Mouse (Mus musculus) frontal cortex, adult (tissue): ENCODE results near the gene Wipi1.
"Not testable (repeated sequence)": the region's sequence is repeated elsewhere in the genome, so short reads cannot be mapped to it uniquely, and the experiment has no call there.

Experiments
- ATAC-seq: cut with Nextera tagmentation; 2 replicates; pipeline ENCODE4 v1.9.2; 2017; ENCODE audit warnings: mild to moderate bottlenecking, moderate library complexity, mixed read lengths; ENCODE audit not compliant: low TSS enrichment

The Wipi1 gene

DNA sequence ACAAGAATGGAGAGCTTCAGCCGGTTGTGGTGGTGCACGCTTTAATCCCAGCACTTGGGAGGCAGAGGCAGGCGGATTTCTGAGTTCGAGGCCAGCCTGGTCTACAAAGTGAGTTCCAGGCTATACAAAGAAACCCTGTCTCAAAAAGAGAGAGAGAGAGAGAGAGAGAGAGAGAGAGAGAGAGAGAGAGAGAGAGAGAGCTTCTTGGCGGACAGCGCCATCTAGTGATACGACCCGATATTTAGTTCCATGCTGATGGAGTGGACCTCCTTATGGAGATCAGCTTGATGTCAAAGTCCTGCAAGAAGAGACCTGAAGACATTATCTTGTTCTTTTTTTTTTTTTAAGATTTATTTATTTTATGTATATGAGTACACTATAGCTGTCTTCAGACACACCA is 7.3 kb upstream of the Wipi1 start:
- ATAC-seq = not testable (repeated sequence)

DNA sequence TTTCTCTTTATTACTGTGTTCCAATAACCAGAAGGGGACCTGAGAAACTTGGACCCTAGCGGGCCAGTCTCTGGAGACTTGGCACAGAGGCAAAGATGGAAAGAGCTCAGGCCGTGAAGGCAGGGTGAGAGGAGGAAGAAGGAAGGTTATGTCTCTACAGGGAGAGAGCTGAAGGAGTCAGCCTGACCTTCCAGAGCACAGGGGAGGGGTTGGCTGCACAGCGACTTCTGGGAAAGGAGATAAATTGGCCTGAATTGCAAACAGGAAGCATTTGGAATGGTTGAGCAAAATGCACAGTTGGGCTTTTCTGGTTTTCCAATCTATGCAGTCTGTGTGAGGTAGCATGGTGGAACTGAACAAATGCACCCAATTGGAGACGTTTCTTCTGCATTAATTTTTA is 5.0 kb upstream of the Wipi1 start:
- no peak for ATAC-seq

DNA sequence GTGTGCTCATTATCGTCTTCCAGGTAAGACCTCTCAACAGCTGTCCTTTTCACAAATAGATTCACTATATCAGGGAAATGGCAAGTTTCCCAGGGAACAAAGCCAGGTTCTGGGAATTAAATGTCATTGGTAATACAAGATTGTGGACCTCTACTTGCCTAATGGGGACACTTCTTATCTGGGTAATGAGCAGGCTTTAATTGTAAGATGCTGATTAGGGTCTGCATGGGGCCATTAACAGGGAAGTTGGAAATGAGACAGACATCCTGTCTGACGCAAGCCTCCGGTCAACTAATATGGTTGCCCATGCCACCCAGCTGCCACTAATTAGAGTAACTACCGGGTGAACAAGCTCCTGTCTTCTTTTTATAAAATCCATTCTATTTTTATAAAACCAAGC is 4.6 kb upstream of the Wipi1 start:
- ATAC-seq = no peak

DNA sequence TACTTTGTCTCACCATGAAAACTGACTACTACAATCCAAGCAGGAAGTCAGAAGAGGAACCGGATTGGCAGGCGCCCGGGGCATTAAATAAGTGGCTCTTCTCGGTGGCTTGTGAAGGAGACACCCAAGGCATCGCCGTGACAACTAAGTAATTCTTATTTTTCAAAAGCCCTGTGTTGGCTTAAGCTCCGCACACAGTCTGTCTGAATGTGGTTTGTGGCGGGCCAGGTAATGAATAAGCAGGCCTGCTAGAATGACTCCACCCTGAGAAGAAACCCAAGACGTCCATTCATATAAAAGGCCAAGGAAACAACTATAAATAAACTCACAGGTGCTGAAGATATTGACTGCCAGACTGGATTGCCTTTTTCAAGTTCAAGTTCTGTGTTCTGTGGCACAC is 3.5 kb upstream of the Wipi1 start:
- ATAC-seq = no peak

DNA sequence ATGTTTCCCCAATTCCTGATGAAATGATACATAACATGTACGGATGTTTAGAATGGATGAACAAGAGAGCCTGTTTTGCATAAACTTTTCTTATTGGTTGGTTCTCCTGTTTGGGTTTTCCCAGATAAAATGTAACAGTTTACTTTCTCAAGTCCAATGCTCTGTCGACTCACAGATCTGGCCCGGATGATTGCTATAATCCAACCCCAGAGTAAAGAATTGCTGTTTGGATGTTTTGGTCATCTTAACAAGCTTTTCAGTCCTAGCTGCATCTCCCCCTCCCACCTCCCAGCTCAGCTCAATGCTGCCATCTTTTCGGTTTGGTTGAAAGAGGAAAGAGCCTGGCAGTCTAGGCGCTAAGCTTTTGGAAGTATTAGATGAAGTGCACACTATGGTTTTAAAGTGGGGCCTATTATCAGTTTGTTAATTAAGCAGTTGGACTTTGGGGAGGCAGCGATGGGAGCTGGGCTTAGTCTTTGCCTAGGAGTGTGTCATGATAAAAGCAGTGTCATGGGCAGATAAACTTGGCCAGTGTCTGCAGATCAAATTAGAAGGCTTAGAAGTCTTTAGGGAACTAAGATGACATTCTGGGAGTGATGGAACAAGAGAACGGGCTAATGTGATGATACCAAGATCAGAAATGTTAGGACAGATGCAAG is 1.2 kb upstream of the Wipi1 start:
- ATAC-seq = no peak

DNA sequence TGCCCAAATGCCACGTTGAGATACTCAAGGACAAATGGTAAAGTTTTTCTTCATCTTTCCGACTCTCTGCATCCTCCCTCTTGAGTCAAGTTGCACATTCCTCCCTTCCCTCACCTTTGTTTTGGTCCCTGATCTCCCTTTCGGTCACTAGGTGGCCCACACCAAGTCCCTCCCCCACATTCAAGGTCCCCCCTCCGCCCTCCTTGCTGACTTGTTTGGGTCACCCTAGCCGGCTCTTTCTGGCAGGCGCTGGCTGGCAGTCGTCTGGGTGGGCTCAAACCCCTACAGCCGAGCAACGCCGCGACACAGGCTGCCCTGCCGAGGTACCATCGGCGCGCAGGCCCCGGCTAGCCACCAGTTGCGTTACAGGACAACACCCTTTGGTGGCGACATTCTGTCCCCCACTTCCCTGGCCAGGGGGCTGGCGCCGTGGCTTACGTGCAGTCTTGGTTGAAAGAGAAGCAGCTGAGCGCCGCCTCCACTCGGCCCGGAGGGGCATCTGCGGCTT is 918 bp downstream of the Wipi1 start:
- peak; percentile 33; the same call in 1 of the 2 replicates for ATAC-seq

DNA sequence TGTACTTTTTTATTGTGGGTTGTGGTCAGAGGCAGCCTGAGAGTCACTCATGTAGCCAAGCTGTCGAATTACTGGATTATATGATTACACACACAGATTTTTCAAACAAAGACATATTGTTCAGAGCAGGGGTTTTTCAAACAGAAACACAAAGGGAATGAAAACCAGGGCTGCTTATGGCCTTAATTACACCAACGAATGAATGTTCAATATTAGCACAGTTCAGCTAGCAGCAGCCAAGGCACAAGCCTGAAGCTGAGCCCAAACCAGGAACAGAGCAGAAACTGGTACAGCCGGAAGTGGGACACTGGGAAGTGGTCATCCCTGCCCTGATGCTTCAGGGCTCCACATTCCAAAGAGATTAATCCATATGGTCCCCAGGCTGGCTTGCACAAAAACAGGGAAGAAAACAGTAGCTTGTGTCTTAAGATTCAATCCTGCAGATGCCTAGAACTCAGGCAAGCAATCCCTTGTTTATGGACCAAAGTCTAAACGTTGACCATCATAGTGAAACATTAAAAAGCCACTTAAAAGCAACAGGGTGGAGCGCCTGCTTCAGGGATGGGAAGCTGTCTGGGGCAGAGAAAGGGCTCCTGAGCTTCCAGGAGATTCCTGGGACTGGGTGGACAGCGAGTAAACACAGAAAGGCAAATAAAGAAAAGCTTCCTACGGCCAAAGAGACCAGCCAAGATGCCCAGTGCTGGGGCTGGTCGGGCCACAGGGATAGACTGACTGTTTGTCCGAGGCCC is 1.5 kb downstream of the Wipi1 start:
- no peak for ATAC-seq

DNA sequence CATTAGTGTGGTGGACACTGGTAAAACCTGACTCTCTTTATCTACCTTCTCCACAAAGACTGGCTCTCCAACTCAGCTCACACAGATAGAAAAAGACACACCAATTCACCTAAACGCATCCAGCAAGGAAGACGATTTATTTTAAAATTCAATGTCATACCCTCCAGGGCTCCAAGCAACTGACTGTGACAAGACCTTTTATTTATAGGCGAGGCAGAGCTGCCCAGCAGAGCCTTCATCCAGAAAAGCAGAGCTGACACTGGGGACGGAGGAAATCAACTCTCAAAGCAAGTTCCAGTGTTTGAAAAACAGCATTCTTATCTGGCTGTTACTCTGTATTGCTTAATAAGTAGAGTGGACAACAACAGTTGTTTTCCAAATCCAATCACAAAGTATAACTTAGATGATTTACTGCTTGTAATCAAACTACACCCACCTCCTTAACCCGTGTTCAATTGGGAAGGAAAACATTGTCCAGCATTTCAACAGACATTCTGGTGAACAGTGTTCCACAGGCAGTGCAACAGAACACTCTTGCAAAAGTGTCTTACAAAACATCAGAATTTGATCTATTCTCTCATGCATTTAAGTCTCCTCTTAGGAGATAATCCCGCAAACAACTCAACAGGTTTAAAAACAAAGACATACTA is 2.7 kb downstream of the Wipi1 start:
- no peak for ATAC-seq

DNA sequence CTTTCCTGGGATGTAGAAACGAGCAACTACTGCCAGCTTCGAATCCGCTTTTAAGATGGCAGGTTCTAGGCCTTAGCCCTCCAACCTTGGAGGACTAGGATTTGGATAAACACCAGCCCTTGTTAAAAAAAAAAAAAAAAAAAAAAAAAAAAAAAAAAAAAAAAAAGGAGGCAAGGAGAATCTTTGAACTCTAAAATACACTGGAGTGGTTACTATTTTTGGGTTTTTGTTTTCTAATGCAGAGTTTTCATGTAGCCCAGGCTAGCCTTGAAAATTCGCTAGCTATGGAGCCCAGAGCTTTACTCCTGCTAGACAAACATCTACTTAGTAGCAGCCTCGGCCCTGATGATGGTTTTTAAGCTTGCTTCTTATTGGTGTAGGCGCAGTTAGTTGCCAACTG is 4.2 kb downstream of the Wipi1 start:
- ATAC-seq = no peak

DNA sequence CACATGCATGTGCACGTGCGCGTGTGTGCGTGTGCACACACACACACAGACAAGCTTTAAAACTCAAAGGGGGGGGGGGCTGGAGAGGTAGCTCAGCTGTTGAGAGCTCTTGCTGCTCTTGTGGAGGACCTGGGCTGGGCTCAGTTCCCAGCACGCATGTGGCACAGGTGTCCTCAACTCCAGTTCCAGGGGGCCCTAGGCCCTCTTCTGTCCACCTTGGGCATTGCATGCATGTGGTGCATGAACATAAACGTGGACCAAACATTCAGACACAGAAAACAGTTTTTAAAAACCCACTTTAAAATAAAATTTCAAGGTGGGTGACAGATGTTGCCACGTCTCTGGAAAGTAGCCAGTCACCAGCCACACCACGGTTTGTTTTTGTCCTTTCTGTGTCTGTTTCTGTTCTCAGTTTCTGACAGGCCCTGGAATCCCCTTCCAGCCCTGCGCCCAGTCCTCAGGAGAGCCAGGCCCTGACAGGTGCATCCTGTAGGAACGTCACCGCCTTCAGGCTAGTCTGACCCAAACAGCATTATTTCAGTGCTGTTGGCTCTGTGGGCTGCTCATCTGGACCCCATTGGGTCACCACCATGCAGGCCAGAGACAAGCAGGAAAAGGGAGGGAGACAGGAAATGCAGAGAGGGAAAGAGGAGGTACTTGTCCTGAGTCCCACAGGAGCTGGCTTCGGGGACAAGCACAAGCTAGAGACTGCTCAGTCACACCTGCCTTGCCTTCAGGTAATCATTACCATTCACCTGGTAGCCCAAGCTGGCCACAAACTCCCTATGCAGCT is 12.8 kb downstream of the Wipi1 start:
- no peak for ATAC-seq

DNA sequence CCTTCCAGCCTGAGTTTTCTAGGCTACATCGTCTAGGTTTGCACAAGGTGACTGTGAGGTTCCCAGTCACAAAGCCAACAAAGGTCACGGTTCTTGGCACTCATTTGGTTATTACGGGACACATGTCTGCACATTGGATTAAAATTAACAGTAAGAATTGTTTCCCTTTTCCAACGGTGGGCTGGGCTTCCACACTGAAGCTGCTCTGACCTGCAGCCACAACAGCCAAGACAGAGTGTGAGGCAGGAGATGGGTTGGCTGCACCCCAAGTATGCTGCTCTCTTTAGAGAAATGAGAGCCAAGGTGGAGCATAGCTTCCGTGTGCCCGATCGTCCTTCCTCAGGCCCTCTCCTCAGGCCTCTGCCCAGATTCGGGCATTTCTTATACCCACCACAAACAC is 17.0 kb downstream of the Wipi1 start:
- no peak for ATAC-seq

DNA sequence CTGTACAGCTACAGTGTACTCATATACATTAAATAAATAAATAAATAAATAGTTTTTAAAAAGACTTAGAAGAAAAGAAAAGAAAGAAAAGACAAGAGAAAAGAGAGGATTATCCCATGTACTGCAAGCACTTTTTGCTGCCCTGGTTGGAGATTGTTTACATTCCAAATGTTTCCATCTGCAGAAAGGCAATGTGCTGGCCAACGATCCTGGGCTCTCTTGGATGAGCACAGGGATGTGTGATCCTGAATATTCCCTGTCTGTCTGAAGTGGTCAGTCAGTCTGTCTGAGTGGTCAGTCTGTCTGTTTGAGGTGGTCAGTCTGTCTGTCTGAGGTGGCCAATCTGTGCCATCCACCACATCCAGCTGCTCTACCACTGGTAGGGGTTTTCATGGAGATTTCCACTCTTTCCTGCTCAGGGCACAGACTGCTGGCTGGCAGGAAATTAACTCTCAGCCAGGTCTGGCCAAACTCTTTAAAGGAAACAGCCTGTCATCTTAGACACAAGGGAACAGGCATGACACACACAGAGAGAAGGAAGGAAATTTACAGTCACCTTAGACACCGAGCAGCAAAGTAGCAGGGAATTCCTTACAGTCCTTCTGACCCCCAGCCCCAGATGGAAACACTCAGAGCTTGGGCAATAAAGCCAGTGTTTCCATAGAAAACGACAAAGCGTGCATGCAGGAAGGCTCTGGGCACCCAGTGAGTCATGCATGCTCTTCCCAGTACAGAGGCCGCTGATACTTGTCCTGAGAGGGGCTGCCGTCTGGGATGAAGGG is 18.4 kb downstream of the Wipi1 start:
- no peak for ATAC-seq

DNA sequence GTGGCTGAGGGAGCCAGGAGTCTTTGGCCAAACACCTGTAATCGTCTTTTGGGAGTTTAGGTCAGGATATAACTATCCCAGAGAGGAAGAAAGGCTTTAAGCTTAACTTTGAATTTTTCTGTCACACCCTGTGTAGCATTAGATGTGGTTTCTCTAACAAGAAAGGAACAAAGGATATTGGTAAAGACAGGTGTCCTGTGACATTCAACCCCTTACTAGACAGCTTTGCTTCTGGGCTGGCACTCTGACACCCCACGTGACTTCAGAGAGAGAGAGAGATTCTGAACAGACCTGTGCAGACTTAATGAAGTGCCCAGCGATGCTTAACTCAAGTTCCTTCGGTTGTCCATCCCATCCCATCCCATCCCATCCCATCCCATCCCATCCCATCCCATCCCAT is 20.3 kb downstream of the Wipi1 start:
- ATAC-seq = no peak

DNA sequence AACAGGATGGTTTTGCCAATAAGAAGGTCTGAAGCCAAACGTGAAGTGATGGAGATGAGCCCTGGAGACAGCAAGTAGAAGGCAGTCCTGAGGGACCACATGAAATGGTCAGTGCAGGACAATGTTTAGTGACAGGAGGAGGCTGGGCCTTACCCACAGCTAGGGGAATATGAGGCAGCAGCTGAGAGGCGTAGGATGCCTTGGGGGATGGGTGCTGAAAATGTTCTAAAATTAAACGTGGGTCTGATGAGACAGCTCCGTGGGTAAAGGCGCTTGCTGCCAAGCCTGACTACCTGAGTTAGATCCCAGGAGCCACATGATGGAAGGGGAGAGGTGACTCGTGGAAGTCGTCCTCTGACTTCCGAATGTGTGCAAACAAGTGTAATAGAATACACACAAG is 21.8 kb downstream of the Wipi1 start:
- peak; percentile 63 for ATAC-seq

DNA sequence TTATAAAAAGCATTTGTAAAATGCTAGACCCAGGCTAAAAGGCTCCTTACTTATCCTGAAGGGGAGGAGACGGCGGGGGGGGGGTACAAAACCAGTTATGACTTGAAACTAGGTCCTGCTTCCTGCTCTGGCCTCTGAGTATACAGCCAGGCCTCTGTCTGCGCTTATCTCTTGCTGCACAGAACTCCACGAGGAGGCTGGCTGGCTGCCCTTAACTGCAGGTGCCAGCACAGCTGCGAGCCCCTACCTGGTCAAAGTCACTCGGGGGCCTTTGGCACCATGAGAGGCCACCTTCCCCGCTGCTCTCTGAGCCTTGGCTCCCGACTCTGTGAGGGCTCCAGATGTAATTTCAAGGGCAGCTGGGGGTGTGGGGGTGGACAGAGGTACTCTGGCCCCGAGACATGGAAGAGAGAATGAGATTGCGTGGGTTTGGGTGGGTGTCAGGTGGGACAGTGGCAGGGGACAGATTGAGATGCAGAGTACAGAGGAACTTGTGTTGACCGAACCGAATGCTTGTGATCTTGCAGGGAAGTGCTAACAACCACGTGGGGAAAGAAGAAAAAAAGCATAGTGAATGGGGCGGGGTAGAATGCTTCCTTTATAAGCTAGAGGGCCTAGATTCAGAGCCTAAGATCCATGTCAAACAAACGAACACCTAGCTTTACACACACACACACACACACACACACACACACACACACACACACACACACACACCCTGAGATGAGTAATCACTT is 24.0 kb downstream of the Wipi1 start:
- ATAC-seq = no peak

DNA sequence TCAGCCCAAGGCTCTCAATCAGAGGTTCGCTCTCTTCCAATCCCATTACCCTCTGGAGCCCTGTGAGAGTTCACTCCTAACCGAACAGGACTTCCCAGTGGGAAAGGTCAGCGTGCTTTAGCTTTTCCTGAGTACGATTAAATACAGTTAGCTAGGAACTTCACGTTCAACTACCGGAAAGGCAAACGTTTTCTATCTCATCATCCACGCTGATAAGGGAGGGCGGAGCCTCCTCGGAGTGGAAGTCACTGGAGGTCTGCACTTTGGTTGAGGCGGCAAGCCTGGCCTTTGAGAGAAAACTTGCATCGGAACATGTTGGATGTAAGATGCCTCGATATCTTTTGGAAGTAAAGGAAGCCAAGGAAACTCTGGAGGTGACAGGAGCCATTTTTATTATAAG is 24.7 kb downstream of the Wipi1 start:
- ATAC-seq = no peak

DNA sequence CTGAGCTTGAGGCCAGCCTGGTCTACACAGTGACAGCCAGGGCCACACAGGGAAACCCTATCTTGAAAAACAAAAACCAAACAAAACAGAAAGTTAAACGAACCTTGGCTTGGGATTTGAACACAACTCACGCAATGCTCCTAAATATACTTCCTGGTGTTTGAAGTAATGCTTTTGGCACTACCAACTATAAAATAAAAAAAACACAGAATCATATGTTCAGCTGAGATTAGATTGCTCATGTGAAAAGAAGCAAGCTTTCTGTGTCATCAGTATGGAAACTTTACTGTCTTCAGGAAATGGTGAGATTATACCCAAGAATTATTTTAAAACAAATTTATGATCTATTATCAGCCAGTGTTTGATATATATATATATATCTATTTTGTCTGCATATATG is 25.3 kb downstream of the Wipi1 start:
- ATAC-seq = no peak

DNA sequence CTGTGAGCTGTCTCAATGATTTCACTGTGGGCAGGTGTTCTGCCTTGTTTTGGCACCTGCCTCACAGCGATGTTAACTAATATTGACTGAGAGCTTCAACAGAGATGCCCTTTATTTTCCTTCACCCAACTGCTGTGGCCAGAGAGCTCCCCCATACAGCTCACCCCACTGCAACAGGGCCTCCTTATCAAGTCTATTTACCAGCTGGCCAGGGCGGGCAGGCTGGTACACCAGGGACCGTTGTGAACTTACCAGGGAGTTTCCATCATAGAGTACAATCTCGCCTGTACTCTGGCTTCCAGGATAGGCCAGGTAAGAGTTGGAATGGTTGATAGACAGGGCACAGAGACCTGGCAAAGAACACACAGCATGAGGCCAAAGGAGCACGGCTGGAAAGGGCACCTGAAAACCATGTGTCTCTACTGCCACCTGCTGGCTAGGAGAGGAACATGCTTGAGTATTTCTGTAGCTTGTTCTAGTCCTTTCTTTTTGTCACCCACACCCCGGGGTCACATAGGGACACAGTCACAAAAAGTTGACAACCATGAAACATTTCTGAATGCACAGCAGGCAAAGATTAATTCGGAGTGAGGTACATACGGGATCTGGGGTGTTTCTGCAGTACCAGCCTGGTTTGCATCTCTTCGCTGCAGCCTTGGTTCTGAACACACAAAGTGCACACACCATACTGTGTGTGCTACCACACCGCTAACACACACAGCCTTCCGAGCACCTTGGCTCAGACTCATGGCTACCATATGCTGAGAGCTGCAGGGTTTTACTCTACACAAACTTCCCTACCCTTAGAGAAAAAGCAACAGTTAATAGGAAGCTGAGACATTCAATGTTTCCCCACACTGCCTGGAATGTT is 26.7 kb downstream of the Wipi1 start:
- peak; percentile 80 for ATAC-seq

DNA sequence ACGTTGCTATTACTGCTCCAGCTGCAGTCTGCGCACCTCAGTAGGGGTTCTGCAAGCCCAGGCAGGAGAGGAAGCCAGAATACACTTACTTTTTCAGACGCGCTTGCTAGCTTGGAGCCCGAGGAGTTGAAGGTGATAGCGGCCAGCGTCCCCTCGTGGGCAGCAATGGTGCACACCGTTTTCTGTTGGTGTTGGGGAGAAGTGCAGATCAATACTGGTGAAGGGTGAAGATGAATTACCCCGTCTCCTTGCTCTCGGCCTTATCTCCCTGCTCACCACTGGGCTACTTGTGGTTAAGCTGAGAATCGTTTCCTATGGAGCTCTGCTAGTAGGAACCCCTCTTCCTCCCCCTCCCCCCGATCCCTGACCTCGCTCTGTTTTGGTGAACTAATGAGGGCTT is 27.8 kb downstream of the Wipi1 start:
- no peak for ATAC-seq

DNA sequence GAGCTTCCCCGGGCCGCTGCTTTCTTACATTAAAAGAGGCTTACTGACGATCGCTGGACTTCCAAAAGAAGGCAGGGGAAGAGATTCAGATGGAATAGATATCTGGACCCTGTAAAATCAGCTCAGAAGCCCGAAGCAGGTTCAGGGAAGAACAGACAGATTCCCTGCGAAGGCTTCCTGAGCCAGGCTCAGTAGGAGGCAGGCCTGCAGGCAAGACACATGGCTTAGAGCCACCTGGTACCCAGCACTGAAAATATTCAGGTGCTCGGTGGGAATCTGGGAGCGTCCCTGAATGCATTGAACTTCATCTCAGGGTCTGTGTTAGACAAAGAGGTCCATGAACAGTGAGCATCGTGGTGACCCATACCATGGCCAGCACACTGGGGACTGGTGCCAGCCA is 31.8 kb downstream of the Wipi1 start:
- no peak for ATAC-seq
